Mouse (Mus musculus) hindbrain, embryonic 16.5 days (tissue): ENCODE measurements around the gene Nubp2. TPM values are rescaled to one million over a fixed set of nuclear protein-coding genes. Genes with fewer than 3 reads are reported as not detected.

ENCODE experiments used
- ATAC-seq: fragments of 200-750 bp; cut with Nextera tagmentation; 2 replicates; pipeline ENCODE4 v1.8.0; 2017; ENCODE audit warnings: moderate TSS enrichment, moderate library complexity
- H3K27ac ChIP-seq: fragments of 300-500 bp; sonication (generic); 2 replicates; pipeline ENCODE4 v1.5.1; 2014; ENCODE audit warnings: low read depth, mild to moderate bottlenecking, control low read depth, low read length, moderate library complexity
- H3K27me3 ChIP-seq: fragments of 300-500 bp; sonication (generic); replicated peaks from 2 replicates; pipeline ENCODE4 v1.6.1; 2014; ENCODE audit warnings: low read length; ENCODE audit not compliant: control insufficient read depth, insufficient read depth
- H3K36me3 ChIP-seq: fragments of 300-500 bp; sonication (generic); 2 replicates; pipeline ENCODE4 v1.6.1; 2014; ENCODE audit warnings: mild to moderate bottlenecking, low read length, moderate library complexity, mixed read lengths; ENCODE audit not compliant: control insufficient read depth, insufficient read depth
- H3K4me1 ChIP-seq: fragments of 300-500 bp; sonication (generic); 2 replicates; pipeline ENCODE4 v1.6.1; 2014; ENCODE audit warnings: low read depth, low read length; ENCODE audit not compliant: control insufficient read depth, insufficient read depth
- H3K4me2 ChIP-seq: fragments of 300-500 bp; sonication (generic); 2 replicates; pipeline ENCODE4 v1.6.1; 2014; ENCODE audit warnings: mild to moderate bottlenecking, low read length, control low read depth, moderate library complexity
- H3K4me3 ChIP-seq: fragments of 300-500 bp; sonication (generic); 2 replicates; pipeline ENCODE4 v1.5.1; 2014; ENCODE audit warnings: mild to moderate bottlenecking, low read length, control low read depth, moderate library complexity
- H3K9ac ChIP-seq: fragments of 300-500 bp; sonication (generic); 2 replicates; pipeline ENCODE4 v1.6.1; 2014; ENCODE audit warnings: low read depth, mild to moderate bottlenecking, control low read depth, low read length, moderate library complexity
- H3K9me3 ChIP-seq: fragments of 300-500 bp; sonication (generic); 2 replicates; pipeline ENCODE4 v1.6.1; 2014; ENCODE audit warnings: mild to moderate bottlenecking, low read length, moderate library complexity; ENCODE audit not compliant: control insufficient read depth
- WGBS: fragments of 180-500 bp; shearing (Covaris S2); extraction: QIAGEN DNeasy Blood & Tissue Kit; methylation state at CpG from one replicate; pipeline ENCODE4 v1.1.7; 2014; 5-methylcytosine and 5-hydroxymethylcytosine counted together
- polyA plus RNA-seq: library from polyadenylated mRNA; unstranded; fragments of >200 nt; fragmentation: Nextera tagmentation; extraction: Ambion mirVana; gene quantifications from 2 replicates; pipeline ENCODE4 v1.2.1, GENCODE M21; 2015

Gene Nubp2
- polyA plus RNA-seq, result 64.1 and 65.7 TPM in 2 replicates

- Histone ChIP-seq H3K9me3 (no peaks in the 10 kb centered on the region), H3K27me3 (no peaks in the 10 kb centered on the region), H3K4me2 (peak within 1 kb of the TSS; percentile 96), H3K4me1 (peaks cover 31% of the 10 kb centered on the region), H3K36me3 (peaks cover 20% of the 10 kb centered on the region), H3K4me3 (peak within 1 kb of the TSS; percentile 88), H3K27ac (peak within 1 kb of the TSS; percentile 76), H3K9ac (peak within 1 kb of the TSS; percentile 87)
- WGBS, result under 1% methylated on average over 69 of the region's 69 CpGs
- peak; percentile 98 for ATAC-seq
Observed at GRCm38 (mm10) chr17:24886134-24886931, at the start of gene Nubp2, which contains the start of gene Spsb3. Gene Nubp2 (minus strand): TSS chr17:24886349. Gene Spsb3 (plus strand): TSS chr17:24886643.

GRCm38 (mm10) chr17:24935666-24936065 is 49.5 kb upstream of the Nubp2 start:
- ATAC-seq, result no peak
- H3K27me3 ChIP-seq, result no peaks in the 10 kb centered on the region
- H3K9ac ChIP-seq, result peak overlapping the region; percentile 92
- H3K4me3 ChIP-seq, result peak overlapping the region; percentile 91
- no peak overlapping the region for H3K27ac ChIP-seq
- H3K4me2 ChIP-seq, result peak overlapping the region; percentile 67
- no peaks in the 10 kb centered on the region for H3K9me3 ChIP-seq
- H3K4me1 ChIP-seq, result peaks cover 18% of the 10 kb centered on the region
- no peaks in the 10 kb centered on the region for H3K36me3 ChIP-seq

DNA sequence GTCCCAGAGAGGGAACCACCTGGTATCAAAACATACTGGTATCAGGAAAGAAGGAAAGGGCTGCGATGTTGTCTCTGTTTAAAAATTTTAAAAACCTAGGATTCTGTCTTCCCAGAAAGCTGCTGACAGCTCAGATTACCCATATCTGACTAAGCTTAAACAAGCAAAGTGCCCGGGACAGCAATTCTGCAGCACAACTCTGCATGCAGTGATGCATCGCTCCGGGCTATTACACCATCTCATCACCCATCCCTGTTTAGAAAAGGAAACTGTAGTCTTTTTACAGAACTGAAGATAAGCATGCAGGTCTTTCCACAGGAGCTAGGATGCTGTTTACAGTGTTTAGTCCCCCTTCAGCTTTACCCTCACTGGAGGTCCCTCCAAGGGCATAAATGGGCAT is 48.8 kb upstream of the Nubp2 start:
- Histone ChIP-seq H3K36me3 (no peaks in the 10 kb centered on the region), H3K4me3 (peak overlapping the region; percentile 91), H3K4me1 (peaks cover 18% of the 10 kb centered on the region), H3K27ac (no peak overlapping the region), H3K9ac (peak overlapping the region; percentile 92; the same call in 1 of the 2 replicates), H3K27me3 (no peaks in the 10 kb centered on the region), H3K4me2 (peak overlapping the region; percentile 67), H3K9me3 (no peaks in the 10 kb centered on the region)
- no peak for ATAC-seq
- 91% methylated on average over 4 of the region's 4 CpGs for WGBS

- no peak overlapping the region for H3K4me2 ChIP-seq
- H3K27ac ChIP-seq, result no peak overlapping the region
- no peak overlapping the region for H3K9ac ChIP-seq
- ATAC-seq, result no peak
- H3K27me3 ChIP-seq, result no peaks in the 10 kb centered on the region
- H3K36me3 ChIP-seq, result 0 out of 2 replicates have a peak, but pooled peaks cover 2% of the 10 kb centered on the region
- peaks cover 18% of the 10 kb centered on the region for H3K4me1 ChIP-seq
- H3K4me3 ChIP-seq, result no peak overlapping the region
- no peaks in the 10 kb centered on the region for H3K9me3 ChIP-seq
- WGBS, result 70% methylated on average over 4 of the region's 4 CpGs
Observed at GRCm38 (mm10) chr17:24933163-24933562, 47.0 kb upstream of the Nubp2 start.

GRCm38 (mm10) chr17:24932431-24932830 is 46.3 kb upstream of the Nubp2 start:
- Histone ChIP-seq H3K4me2 (no peak overlapping the region), H3K9me3 (no peaks in the 10 kb centered on the region), H3K4me3 (no peak overlapping the region), H3K27me3 (no peaks in the 10 kb centered on the region), H3K27ac (no peak overlapping the region), H3K4me1 (peaks cover 18% of the 10 kb centered on the region), H3K9ac (no peak overlapping the region), H3K36me3 (peaks cover 5% of the 10 kb centered on the region; the same call in 1 of the 2 replicates)
- ATAC-seq, result no peak
- WGBS, result 95% methylated on average over 4 of the region's 4 CpGs

GRCm38 (mm10) chr17:24929506-24929905 is 43.4 kb upstream of the Nubp2 start:
- Histone ChIP-seq H3K9me3 (no peaks in the 10 kb centered on the region), H3K4me1 (peaks cover 4% of the 10 kb centered on the region), H3K4me2 (no peak overlapping the region), H3K36me3 (peaks cover 17% of the 10 kb centered on the region), H3K4me3 (no peak overlapping the region), H3K27ac (no peak overlapping the region), H3K27me3 (no peaks in the 10 kb centered on the region), H3K9ac (no peak overlapping the region)
- 81% methylated on average over 1 of the region's 1 CpGs for WGBS
- no peak for ATAC-seq

DNA sequence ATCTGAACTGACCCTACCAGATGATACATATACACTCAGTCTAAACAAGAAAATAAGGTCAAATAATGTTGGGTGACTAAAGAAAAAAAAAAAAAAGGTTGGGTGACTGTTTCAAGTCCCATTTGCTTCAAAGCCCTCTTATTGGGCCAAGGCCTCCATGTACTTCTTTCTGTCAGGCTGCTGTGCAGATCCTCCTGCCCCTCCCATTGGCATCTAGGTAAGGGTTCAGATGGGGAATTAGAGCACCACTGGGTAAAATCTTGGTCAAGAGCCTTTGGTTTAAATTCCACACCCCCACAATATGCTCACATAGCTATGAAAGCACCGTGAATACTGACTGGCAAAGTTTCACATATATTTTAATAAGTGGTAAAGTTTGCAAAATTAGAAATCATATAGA is 37.1 kb upstream of the Nubp2 start:
- no peaks in the 10 kb centered on the region for H3K9me3 ChIP-seq
- H3K36me3 ChIP-seq, result peaks cover 57% of the 10 kb centered on the region
- ATAC-seq, result no peak
- H3K27me3 ChIP-seq, result no peaks in the 10 kb centered on the region
- no peak overlapping the region for H3K4me3 ChIP-seq
- no peaks in the 10 kb centered on the region for H3K4me1 ChIP-seq
- H3K9ac ChIP-seq, result no peak overlapping the region
- 88% methylated on average over 1 of the region's 1 CpGs for WGBS
- no peak overlapping the region for H3K27ac ChIP-seq
- no peak overlapping the region for H3K4me2 ChIP-seq

- H3K27me3 ChIP-seq, result no peaks in the 10 kb centered on the region
- H3K36me3 ChIP-seq, result peaks cover 77% of the 10 kb centered on the region
- H3K4me3 ChIP-seq, result no peak overlapping the region
- no peaks in the 10 kb centered on the region for H3K4me1 ChIP-seq
- no peak for ATAC-seq
- H3K9ac ChIP-seq, result no peak overlapping the region
- no peak overlapping the region for H3K4me2 ChIP-seq
- no peak overlapping the region for H3K27ac ChIP-seq
- no peaks in the 10 kb centered on the region for H3K9me3 ChIP-seq
Observed at GRCm38 (mm10) chr17:24913984-24914383, 27.8 kb upstream of the Nubp2 start.

GRCm38 (mm10) chr17:24907591-24907990 is 21.4 kb upstream of the Nubp2 start:
- Histone ChIP-seq H3K27me3 (no peaks in the 10 kb centered on the region), H3K36me3 (peaks cover 81% of the 10 kb centered on the region), H3K4me1 (no peaks in the 10 kb centered on the region), H3K27ac (no peak overlapping the region), H3K4me3 (no peak overlapping the region), H3K9me3 (no peaks in the 10 kb centered on the region), H3K9ac (no peak overlapping the region), H3K4me2 (no peak overlapping the region)
- WGBS, result 96% methylated on average over 2 of the region's 2 CpGs
- no peak for ATAC-seq
